Mouse (Mus musculus) naive thymus-derived CD4-positive, alpha-beta T cell, adult 2 months (primary cell): Measurements from ENCODE around the gene Rbks.
"Not testable (repeated sequence)": the region's sequence is repeated elsewhere in the genome, so short reads cannot be mapped to it uniquely, and the experiment has no call there.

Experiments used
- DNase-seq: peaks from one replicate; pipeline ENCODE4 v3.0.0-alpha.2; 2011; ENCODE audit warnings: low read depth

Rbks gene

GRCm38 (mm10) chr5:31678000-31678399 lies 19.4 kb downstream of the Rbks start:
- no peak for DNase-seq

- DNase-seq: no peak
Measured at GRCm38 (mm10) chr5:31673431-31673830, 24.0 kb downstream of the Rbks start.

- no peak for DNase-seq
Measured at GRCm38 (mm10) chr5:31671137-31671536, 26.3 kb downstream of the Rbks start.

DNA sequence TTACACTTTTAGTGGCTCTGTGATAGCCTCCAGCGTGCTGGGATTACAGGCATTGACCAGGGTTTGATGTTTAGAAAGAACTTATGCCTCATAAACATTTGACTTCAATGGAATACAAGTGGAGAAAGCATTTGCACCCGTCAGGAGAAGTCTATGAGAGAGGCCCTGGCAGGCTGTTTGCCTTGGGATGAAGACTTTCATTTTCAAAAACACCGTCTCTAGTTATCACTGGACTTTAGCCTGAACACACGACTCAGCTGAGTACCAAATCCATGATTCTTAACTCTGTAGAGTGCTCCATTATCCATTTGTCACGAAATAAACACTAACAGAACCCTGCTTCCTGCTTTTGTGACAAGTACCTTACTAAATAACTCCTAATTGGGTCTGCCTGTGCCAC lies 27.4 kb downstream of the Rbks start:
- DNase-seq: no peak

DNA sequence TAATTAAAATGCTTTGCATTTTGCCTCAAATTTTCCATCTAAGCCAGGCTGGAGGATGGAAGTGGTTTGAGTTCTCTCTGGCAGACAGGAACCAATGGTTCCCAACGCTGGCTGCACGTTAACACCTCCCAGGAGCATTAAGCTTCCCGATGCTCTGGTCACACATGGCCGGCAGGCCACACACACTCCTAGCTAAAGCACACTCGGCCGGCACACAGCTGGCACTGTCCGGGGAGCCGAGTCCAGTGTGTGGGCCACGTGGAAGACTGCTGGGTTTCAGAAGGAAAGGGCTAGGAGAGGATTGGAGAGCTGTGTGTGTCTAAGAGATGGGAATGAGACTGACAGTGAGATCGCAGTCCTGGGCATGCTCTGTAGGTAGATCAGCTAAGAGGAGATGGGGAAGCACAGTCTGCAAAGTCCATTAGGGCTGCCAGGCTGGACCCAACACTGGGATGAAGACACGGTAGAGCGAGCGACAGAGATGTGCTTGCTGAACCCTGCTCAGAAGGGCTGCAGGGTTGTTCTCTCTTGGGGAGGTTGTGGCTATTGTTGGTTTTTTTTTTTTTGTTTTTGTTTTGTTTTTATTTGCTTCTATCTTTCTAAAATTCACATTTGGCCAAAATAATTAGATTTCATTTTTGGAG lies 29.0 kb downstream of the Rbks start:
- DNase-seq: no peak

- DNase-seq: no peak
Measured at GRCm38 (mm10) chr5:31666176-31666575, 31.3 kb downstream of the Rbks start.

DNA sequence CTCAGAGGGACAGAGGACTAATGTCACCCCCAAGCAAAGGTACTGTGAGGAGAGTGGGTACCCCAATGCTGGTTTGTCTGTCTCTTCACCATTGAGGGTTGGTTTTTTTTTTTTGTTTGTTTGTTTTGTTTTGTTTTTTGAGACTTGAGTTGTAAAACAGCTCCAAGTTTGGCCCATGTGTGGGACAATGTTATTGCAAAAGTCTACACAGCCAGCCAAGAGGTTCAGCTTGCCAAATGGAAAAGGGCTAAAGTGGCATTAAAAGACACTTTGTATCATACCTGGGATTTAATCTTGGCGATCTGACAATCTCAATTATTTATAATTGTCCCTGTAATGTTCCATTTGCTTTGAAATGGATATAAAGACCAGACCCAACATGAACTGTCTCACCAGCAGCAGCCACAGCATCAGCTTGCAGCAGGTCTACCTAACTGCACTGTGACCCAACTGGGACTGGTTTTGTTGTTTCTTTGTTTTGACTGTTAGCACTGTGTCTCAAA lies 41.7 kb downstream of the Rbks start:
- no peak for DNase-seq

DNA sequence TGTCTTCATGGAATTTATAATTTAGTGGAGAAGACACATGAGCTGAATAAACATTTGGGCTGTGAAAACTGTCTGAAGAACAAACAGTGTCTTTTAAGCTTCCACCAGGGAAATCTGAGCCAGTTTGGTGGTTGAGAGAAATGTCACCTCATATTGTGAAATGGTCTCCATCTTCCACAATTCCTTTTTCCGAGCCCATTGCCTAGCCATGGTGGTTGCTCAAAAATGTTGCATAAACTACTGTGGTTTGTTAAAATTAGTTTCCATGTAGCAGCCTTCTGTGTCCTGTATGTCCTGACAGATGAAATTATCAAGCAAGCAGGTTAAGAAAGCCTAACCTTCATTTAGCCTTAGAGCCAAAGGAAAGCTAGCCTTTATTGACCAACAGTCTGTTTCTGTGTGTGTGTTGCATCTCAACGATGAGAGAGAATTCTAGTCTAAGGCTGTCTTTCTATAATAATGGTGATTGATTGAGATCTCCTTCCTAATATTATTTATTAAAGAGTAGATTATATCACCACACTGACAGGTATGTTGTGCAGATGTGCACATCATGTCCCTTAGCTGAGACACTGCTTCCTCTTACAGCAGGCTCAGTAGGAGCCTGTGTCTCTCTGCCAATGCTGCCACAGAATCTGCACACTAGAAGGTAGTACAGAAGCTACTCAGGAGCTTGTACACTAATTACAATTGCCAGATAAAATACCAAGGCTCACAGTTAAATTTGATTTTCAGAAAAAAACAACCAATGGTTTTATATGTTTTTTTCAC lies 46.7 kb downstream of the Rbks start:
- no peak for DNase-seq

DNA sequence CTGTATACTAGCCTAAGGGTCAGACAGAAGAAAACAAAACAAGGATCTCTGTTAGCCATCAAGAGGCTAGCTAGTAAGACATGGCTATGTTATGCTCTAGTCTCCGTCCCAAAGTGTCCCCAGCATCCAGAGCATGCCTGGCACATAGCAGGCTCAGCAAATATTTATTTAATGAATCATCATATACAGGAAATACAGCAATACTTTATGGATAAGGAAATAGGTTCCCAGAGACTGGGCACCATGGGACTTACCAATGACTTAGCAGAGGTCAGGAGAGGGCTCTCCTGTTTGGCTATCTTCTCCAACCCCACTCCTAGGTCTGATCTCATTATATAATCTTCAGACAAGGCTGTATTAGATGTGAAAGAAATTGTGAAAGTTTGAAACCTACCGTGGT lies 50.1 kb downstream of the Rbks start:
- DNase-seq: no peak

DNA sequence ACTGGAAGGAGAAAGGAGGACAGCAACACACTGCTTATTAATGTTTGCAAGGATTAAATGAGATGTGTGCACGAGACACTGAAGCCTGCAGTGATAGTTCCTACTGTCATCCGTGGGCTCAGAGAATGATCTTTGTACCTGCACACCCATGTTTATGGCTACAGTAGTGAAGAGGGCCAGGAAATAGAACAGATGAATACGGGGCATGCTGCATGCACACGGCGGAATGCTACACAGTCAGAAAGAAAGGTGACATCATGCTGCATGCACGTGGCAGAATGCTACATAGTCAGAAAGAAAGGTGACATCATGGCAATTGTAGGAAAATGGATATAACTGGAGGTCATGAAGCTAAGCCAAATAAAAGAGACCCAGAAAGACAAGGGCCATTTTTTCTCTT lies 50.9 kb downstream of the Rbks start:
- no peak for DNase-seq

GRCm38 (mm10) chr5:31645798-31646197 lies 51.6 kb downstream of the Rbks start:
- DNase-seq: no peak

DNA sequence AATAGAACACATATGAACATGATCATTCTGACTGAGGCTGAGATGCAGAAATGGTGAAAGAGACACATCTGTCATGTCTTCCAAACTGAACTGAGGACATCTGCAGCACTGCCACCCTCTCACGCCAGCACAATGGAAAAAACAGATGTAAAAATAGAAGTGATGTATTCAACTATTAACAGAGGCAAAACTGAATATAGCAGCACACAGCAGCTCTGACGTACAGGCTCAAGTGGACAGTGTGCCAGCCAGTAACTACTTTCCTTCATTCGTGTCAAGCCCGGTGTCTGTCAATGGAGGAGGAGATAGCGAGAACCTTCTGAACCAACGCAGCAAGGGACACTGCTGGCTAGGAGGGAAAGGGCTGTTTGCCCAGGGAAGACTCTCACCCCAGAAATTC lies 52.6 kb downstream of the Rbks start:
- DNase-seq: no peak

DNA sequence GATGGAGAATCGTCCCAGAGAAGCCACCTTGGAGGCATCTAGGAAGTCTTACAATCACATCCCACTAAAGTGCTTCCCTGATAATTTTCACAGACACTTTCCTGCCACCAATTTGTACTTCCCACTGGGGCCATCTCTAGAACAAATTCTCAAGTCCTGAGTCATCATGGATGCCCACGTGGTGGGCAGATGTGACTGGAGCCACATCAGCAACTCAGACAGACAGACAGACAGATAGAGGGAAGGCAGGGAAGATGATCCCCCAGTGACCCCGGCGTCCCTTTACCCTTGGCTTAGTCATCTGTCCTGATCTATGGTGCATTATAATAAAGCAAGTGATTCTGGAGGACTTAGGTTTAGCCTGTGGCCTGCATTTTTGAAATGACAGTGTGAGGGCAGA lies 53.2 kb downstream of the Rbks start:
- no peak for DNase-seq

DNA sequence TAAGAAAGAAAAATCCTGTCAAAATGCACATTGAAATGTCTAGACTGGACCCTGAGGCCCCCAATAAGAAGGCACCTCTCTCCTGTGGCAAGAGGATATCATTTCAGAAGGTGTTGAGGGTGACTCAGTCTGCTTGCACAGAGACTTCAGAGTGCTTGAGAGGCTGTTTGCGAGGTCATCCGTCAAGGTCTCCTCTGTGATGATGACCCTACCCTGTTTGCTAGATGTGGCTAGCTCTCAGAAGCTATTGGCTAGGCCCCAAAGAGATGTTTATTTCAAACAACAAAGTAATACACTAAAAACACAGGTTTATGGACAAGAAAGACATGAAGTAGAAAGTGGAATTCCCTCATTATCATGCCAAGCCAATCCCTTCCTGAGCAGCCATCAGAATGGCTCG lies 55.1 kb downstream of the Rbks start:
- no peak for DNase-seq

DNA sequence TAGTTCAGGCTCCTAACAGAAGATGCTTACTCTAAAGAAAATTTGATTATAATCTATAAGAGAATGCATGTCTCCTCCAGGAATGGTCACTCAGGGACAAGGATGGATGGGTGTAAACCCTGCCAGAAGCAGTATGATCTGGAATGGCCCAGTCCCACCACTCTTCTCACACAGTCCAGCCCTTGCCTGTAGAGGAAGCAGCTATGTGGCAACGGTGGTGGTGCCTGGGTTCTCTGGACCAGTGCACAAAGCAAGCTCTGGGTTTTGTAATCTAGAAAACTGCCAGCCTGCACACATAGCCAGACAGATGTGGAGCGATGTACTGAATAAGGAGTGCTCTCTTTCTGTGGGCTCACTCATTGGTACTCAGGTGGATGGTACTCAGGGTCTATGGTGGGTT lies 56.9 kb downstream of the Rbks start:
- no peak for DNase-seq

GRCm38 (mm10) chr5:31636636-31637253 lies 60.7 kb downstream of the Rbks start:
- DNase-seq: no peak

- DNase-seq: no peak
Measured at GRCm38 (mm10) chr5:31634679-31635078, 62.7 kb downstream of the Rbks start.

GRCm38 (mm10) chr5:31634161-31634560 lies 63.3 kb downstream of the Rbks start:
- DNase-seq: no peak

DNA sequence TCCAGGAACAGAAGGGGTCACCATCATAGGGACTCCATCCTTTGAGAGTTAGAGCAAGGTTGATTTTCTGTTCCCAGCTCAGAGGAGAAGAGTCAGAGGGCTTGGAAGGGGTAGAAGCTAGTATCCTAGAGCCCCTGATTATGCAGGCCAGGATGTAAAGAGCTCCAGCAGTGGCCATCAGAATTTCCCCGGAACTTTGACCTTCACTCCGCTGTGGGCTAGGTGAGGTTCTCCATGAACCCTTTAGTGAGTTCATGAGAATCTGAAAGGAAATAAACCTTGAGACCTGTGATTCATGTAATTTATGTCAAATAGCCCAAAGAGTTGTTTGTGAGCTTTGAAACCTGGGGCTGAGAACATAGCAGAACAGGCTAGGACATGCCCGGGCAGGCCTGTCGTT lies 66.3 kb downstream of the Rbks start:
- DNase-seq: not testable (repeated sequence)

- DNase-seq: no peak
Measured at GRCm38 (mm10) chr5:31630064-31630463, 67.4 kb downstream of the Rbks start.

GRCm38 (mm10) chr5:31628555-31628954 lies 68.9 kb downstream of the Rbks start:
- no peak for DNase-seq

DNA sequence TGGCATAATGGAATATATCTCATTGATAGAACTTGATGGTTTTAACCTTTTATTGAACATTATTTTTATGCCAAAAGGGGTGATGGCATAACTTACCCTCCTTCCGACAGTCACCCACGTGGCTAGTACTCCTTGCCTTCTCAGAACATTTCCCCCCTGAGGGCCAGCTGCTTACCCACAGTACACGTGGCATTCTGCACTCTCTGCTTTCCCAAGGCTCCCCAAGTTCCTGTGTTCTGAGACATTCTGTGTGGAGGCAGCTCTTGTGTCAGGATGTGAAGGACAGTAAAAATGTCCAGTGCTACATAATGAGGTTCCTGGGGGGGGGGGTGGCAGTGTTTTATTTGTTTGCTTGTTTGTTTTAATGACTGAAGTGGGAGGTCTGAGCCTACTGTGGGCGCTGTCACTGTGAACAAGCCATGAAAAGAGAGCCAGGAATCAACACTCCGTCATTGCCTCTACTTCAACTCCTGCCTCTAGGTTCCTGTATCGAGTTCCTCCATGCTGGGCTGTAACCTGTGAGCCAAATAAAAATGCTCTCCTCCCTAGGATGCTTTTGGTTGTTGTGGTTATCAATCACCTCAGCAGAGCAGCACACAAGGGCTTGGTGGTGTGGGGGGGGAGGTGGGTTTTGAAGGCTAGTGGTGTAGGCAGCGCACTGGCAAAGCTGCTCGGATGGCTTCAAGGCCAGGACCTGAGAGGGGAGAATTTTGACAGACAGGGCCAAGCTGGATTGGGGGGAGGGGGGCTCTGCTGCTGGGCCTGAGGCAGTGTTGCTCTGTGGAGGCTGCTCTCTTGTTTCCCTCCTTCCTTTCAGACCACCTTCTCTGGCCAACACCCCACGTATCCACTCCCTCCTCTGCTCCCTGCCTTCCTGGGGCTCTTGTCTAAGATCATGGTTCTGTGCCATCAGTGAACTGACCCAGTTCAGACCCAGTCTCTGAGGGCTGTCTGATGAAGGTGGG lies 69.6 kb downstream of the Rbks start:
- no peak for DNase-seq
